In genomic region chr4:134296096-134296495, GRCm38 (mm10) we compare ENCODE assay signal across 17 mouse cellular contexts. TPM values are rescaled to one million over a fixed set of nuclear protein-coding genes. Genes with fewer than 3 reads are reported as not detected.
"Had no signal": no experiment of that assay in that cellular context is flagged by ENCODE, and none has a peak within 500 bp of the region (broad histone marks: within the 10 kb centered on the region; RNA-seq: fewer than 3 reads in every experiment).

No protein-coding gene starts in this region.

RNA-seq across cellular contexts. Expression of gene Trim63, which starts 18.8 kb away (rescaled TPM):
- total RNA-seq: megakaryocyte, adult 5-6 weeks; megakaryocyte-erythroid progenitor cell, adult 5-6 weeks; monocyte, adult 5-6 weeks; neutrophil, adult 5-6 weeks had no signal

RNA-seq across cellular contexts. Expression of gene Grrp1, which starts 42.2 kb away (rescaled TPM):
- total RNA-seq: megakaryocyte, adult 5-6 weeks; monocyte, adult 5-6 weeks; neutrophil, adult 5-6 weeks had no signal

RNA-seq across cellular contexts. Expression of gene Slc30a2, which starts 46.9 kb away (rescaled TPM):
- total RNA-seq: megakaryocyte-erythroid progenitor cell, adult 5-6 weeks; monocyte, adult 5-6 weeks; neutrophil, adult 5-6 weeks had no signal
- polyA plus RNA-seq: liver, postnatal 0 days; midbrain, embryonic 14.5 days; neural tube, embryonic 12.5 days had no signal

RNA-seq across cellular contexts. Expression of gene Gm30191, which starts 49.4 kb away (rescaled TPM):
- total RNA-seq: megakaryocyte, adult 5-6 weeks; megakaryocyte-erythroid progenitor cell, adult 5-6 weeks; monocyte, adult 5-6 weeks; neutrophil, adult 5-6 weeks had no signal
- polyA plus RNA-seq: liver, embryonic 15.5 days; liver, postnatal 0 days; lung, adult 2 months; lung, embryonic 15.5 days; midbrain, embryonic 12.5 days; midbrain, embryonic 14.5 days; midbrain, embryonic 16.5 days; neural tube, embryonic 12.5 days; neural tube, embryonic 14.5 days; spleen, adult 2 months; stomach, embryonic 15.5 days; thymus, adult 2 months; urinary bladder, adult 2 months had no signal
